Mouse (Mus musculus) hindbrain, postnatal 0 days (tissue): ENCODE data around the gene Rtkn2. TPM values are rescaled to one million over a fixed set of nuclear protein-coding genes. Genes with fewer than 3 reads are reported as not detected.

ENCODE experiments used
- ATAC-seq: fragments of 200-750 bp; cut with Nextera tagmentation; 2 replicates; pipeline ENCODE4 v1.8.0; 2017; ENCODE audit warnings: mild to moderate bottlenecking, moderate TSS enrichment, moderate library complexity
- DNase-seq: peaks from one replicate; pipeline ENCODE4 v3.0.0-alpha.2; 2015; ENCODE audit warnings: low spot score
- H3K27ac ChIP-seq: fragments of 300-500 bp; sonication (generic); 2 replicates; pipeline ENCODE4 v1.5.1; 2014; ENCODE audit warnings: mild to moderate bottlenecking
- H3K27me3 ChIP-seq: fragments of 300-500 bp; sonication (generic); 2 replicates; pipeline ENCODE4 v1.6.1; 2014; ENCODE audit warnings: low read length, mixed read lengths; ENCODE audit not compliant: insufficient read depth
- H3K36me3 ChIP-seq: fragments of 300-500 bp; sonication (generic); 2 replicates; pipeline ENCODE4 v1.6.1; 2014; ENCODE audit warnings: low read length, mixed read lengths; ENCODE audit not compliant: insufficient read depth
- H3K4me1 ChIP-seq: fragments of 300-500 bp; sonication (generic); 2 replicates; pipeline ENCODE4 v1.6.1; 2014; ENCODE audit warnings: antibody characterized with exemption, low read length, mixed read lengths; ENCODE audit not compliant: insufficient read depth
- H3K4me2 ChIP-seq: fragments of 300-500 bp; sonication (generic); 2 replicates; pipeline ENCODE4 v1.6.1; 2014; ENCODE audit warnings: low read depth, mild to moderate bottlenecking, low read length, moderate library complexity, mixed read lengths
- H3K4me3 ChIP-seq: fragments of 300-500 bp; sonication (generic); 2 replicates; pipeline ENCODE4 v1.5.1; 2014; ENCODE audit warnings: low read length
- H3K9ac ChIP-seq: fragments of 300-500 bp; sonication (generic); replicated peaks from 2 replicates; pipeline ENCODE4 v1.6.1; 2014; ENCODE audit warnings: mild to moderate bottlenecking, low read length, moderate library complexity, mixed read lengths
- H3K9me3 ChIP-seq: fragments of 300-500 bp; sonication (generic); 2 replicates; pipeline ENCODE4 v1.6.1; 2016; ENCODE audit warnings: low read length, mixed read lengths
- CTCF ChIP-seq: IDR thresholded peaks from 2 replicates; pipeline ENCODE4 v1.5.1; 2016; ENCODE audit warnings: antibody characterized with exemption, control low read depth, low read depth
- WGBS: fragments of 180-500 bp; shearing (Covaris S2); extraction: QIAGEN DNeasy Blood & Tissue Kit; methylation state at CpG from one replicate; pipeline ENCODE4 v1.1.7; 2014; 5-methylcytosine and 5-hydroxymethylcytosine counted together
- polyA plus RNA-seq: library from polyadenylated mRNA; unstranded; fragments of >200 nt; fragmentation: Nextera tagmentation; extraction: Ambion mirVana; gene quantifications from 2 replicates; pipeline ENCODE4 v1.2.1, GENCODE M21; 2015
- total RNA-seq: library from RNA; depleted of rRNA; stranded (reverse); fragments of >200 nt; gene quantifications from 2 replicates; pipeline ENCODE4 v1.2.3, GENCODE M21; 2014; rRNA removed

The Rtkn2 gene
- total and polyA plus RNA-seq, 2 experiments from 2014 or later: 5.4 to 6.4 TPM

DNA sequence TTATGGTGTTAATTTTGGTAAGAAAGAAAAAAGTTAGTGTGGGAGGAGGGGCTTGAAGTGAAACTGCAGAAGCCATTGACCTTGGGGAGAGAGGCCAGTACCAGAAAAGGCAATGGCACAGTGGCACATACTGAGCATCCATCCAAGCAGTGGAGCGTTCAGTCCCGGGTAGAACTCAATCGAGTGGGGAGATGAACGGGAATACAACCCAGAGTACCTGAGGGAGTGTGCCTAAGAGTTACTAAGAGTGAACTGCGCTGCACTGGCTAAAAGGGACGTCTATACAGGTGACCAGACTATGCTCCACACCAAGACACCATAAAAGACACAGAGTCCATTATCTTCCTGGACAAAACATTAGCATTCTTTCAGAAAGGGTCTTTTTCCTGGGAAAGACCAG is 128.3 kb downstream of the Rtkn2 start:
- Histone ChIP-seq H3K27ac (no peak overlapping the region), H3K4me1 (peaks cover 24% of the 10 kb centered on the region)
- ATAC-seq: no peak

More for the DNA sequence above, 128.3 kb downstream of the Rtkn2 start:
- Histone ChIP-seq H3K4me2 (no peak overlapping the region), H3K9ac (no peak overlapping the region), H3K36me3 (no peaks in the 10 kb centered on the region), H3K27me3 (no peaks in the 10 kb centered on the region), H3K9me3 (no peaks in the 10 kb centered on the region), H3K4me3 (no peak overlapping the region)
- no peak for TF ChIP-seq CTCF
- DNase-seq: no peak
- WGBS: 81% methylated on average over 6 of the region's 6 CpGs

Other genes starting within 250 kb of the Rtkn2 start
- gene Zfp365, start 66.9 kb upstream of the Rtkn2 start, total RNA-seq: 14.3 and 16.6 TPM in 2 replicates
- gene Zfp365, start 66.9 kb upstream of the Rtkn2 start, polyA plus RNA-seq: 7.9 and 8.8 TPM in 2 replicates